Mouse (Mus musculus): ENCODE measurements at regions not wholly inside any gene's neighbourhood (a gene's known extent, or its start where the extent isn't known, plus 50 kb on each side); places are given as distances from the start of the nearest gene placed in this dataset.

DNA sequence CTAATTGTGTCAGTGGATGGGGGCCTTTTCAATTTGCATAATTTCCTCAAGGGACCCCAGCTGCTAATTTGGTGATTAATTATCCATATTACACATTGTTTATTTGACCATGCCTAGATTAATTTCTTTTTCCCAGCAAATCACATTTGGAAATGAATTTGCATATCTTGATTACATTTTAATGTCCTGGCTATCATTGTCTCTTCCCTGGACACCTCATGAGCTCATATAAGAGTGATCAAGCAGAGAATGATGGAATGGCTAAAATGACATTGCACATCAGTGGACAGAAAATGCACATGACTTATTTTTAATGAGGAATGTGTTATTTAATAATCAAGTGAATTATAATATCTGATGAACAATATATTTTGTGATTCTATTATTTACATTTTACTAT lies 392.1 kb downstream of the Btg1 start:
- Histone ChIP-seq H3K9ac (no peak overlapping the region), H3K27me3 (replicated peaks) (no peaks in the 10 kb centered on the region), H3K4me3 (no peak overlapping the region), H3K4me1 (no peaks in the 10 kb centered on the region), H3K27ac (no peak overlapping the region), H3K36me3 (no peaks in the 10 kb centered on the region), H3K9me3 (no peaks in the 10 kb centered on the region), H3K4me2 (replicated peaks) (no peak overlapping the region)
- ATAC-seq (ENCODE audit: low FRiP score, low read depth): peak; percentile 48

- H3K27ac ChIP-seq: no peak overlapping the region
- H3K27me3 ChIP-seq (replicated peaks): no peaks in the 10 kb centered on the region
- ATAC-seq (ENCODE audit: low FRiP score, low read depth): no peak
- no peak overlapping the region for H3K9ac ChIP-seq
- no peaks in the 10 kb centered on the region for H3K4me1 ChIP-seq
- H3K36me3 ChIP-seq: no peaks in the 10 kb centered on the region
- H3K4me3 ChIP-seq: no peak overlapping the region
- 60% methylated on average over 1 of the region's 1 CpGs for WGBS
- H3K9me3 ChIP-seq: no peaks in the 10 kb centered on the region
- no peak overlapping the region for H3K4me2 ChIP-seq (replicated peaks)
Observed at GRCm38 (mm10) chr10:97009859-97010258, 393.1 kb downstream of the Btg1 start.

DNA sequence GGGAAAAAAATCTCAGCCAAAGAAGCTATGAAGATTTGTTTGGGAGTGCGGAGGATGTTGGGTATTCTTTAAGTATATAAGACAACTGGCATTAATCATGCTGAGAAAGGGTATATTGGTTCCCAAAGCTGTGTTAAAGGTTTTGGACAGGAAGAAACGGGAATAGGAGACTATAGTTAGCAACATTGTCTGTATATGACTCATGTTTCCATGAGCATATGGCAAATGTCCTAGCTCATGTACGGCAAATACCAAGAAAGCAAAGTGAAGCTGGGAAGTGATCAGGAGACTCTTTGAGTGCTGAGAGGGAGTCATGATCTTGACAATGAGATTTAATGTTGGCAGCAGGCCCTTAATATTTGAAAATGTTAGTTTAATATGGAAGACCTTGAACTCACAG lies 401.8 kb downstream of the Btg1 start:
- H3K27ac ChIP-seq: no peak overlapping the region
- no peaks in the 10 kb centered on the region for H3K9me3 ChIP-seq
- H3K4me3 ChIP-seq: no peak overlapping the region
- H3K4me1 ChIP-seq: no peaks in the 10 kb centered on the region
- no peak overlapping the region for H3K9ac ChIP-seq
- no peaks in the 10 kb centered on the region for H3K36me3 ChIP-seq
- no peak for ATAC-seq (ENCODE audit: low FRiP score, low read depth)
- no peak overlapping the region for H3K4me2 ChIP-seq (replicated peaks)
- WGBS: 83% methylated on average over 3 of the region's 3 CpGs
- H3K27me3 ChIP-seq (replicated peaks): no peaks in the 10 kb centered on the region

- Histone ChIP-seq H3K4me1 (no peaks in the 10 kb centered on the region), H3K4me2 (replicated peaks) (no peak overlapping the region), H3K9me3 (no peaks in the 10 kb centered on the region), H3K36me3 (no peaks in the 10 kb centered on the region), H3K27ac (no peak overlapping the region), H3K27me3 (replicated peaks) (no peaks in the 10 kb centered on the region), H3K9ac (no peak overlapping the region), H3K4me3 (no peak overlapping the region)
- 86% methylated on average over 5 of the region's 5 CpGs for WGBS
- no peak for ATAC-seq (ENCODE audit: low FRiP score, low read depth)
Observed at GRCm38 (mm10) chr10:97028776-97029175, 412.0 kb downstream of the Btg1 start.

DNA sequence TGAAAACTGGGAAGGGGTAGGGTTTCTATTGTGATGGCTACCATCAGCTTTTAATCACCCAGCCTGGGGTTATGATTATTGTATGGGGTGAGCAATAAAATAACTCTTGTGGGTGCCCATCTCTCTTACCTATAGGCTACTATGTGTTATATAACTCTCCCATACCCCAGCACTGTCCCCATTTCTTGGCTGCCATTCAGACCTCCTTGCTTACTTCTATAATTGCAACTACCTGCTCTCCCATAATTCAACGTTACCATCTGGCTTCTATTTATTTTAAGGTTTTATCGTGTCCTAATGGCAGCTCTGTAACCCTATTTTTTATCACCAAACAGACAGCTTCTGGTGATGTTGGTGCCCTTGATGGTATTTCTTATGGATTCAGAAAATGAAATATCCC lies 414.2 kb downstream of the Btg1 start:
- Histone ChIP-seq H3K4me3 (no peak overlapping the region), H3K36me3 (no peaks in the 10 kb centered on the region), H3K9me3 (no peaks in the 10 kb centered on the region), H3K4me2 (replicated peaks) (no peak overlapping the region), H3K4me1 (no peaks in the 10 kb centered on the region), H3K27me3 (replicated peaks) (no peaks in the 10 kb centered on the region), H3K27ac (no peak overlapping the region), H3K9ac (no peak overlapping the region)
- WGBS: 91% methylated on average over 2 of the region's 2 CpGs
- ATAC-seq (ENCODE audit: low FRiP score, low read depth): no peak

DNA sequence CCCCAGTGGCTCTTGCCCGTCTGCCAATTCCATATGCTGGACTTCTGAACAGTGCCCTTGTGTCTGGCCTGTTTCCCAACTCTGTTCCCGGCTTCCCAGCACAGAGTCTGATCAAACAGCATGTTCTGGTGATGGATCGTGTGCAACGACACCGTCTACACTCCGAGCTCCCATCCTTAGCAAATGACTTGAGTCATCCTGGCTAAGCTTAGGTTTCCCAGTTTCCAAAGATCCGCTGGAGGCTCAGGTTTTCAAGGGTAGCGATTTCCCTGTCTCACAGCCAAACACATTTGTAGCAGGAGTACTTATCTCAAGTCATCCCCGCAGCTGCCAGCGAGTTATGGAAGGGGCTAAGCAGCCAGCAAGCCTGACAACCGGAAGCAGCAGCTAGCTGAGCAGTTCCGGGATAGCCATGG lies 418.6 kb downstream of the Btg1 start:
- H3K27me3 ChIP-seq (replicated peaks): no peaks in the 10 kb centered on the region
- H3K36me3 ChIP-seq: no peaks in the 10 kb centered on the region
- 84% methylated on average over 12 of the region's 12 CpGs for WGBS
- no peak for ATAC-seq (ENCODE audit: low FRiP score, low read depth)
- H3K4me3 ChIP-seq: no peak overlapping the region
- H3K4me2 ChIP-seq (replicated peaks): no peak overlapping the region
- H3K27ac ChIP-seq: no peak overlapping the region
- H3K4me1 ChIP-seq: no peaks in the 10 kb centered on the region
- no peaks in the 10 kb centered on the region for H3K9me3 ChIP-seq
- no peak overlapping the region for H3K9ac ChIP-seq

DNA sequence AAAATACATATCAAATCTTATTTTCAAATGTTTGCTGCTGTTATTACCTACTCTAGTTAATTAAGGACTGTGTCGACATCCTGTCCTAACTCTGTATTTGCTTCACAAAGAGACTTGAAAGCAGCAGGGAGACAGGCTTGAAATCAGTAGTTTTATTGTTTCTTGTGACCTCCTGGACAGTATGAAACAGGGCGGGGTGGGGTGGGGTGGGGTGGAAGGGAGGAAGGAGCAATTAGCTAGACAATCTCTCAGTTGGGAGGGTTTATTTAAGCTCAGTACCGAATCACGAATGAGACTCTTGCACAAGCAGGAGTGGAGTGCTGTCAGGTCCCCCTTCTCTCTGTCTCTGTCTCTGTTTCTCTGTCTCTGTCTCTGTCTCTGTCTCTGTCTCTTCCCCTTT lies 421.2 kb downstream of the Btg1 start:
- Histone ChIP-seq H3K9me3 (no peaks in the 10 kb centered on the region), H3K27ac (no peak overlapping the region), H3K4me1 (no peaks in the 10 kb centered on the region), H3K4me2 (replicated peaks) (no peak overlapping the region), H3K36me3 (no peaks in the 10 kb centered on the region), H3K27me3 (replicated peaks) (no peaks in the 10 kb centered on the region), H3K4me3 (no peak overlapping the region), H3K9ac (no peak overlapping the region)
- no peak for ATAC-seq (ENCODE audit: low FRiP score, low read depth)
- WGBS: 30% methylated on average over 4 of the region's 4 CpGs

- 76% methylated on average over 2 of the region's 2 CpGs for WGBS
- Histone ChIP-seq H3K4me3 (no peak overlapping the region), H3K27ac (no peak overlapping the region), H3K9me3 (no peaks in the 10 kb centered on the region; the same call in 1 of the 2 replicates), H3K4me2 (replicated peaks) (no peak overlapping the region), H3K9ac (no peak overlapping the region), H3K36me3 (no peaks in the 10 kb centered on the region), H3K27me3 (replicated peaks) (no peaks in the 10 kb centered on the region), H3K4me1 (no peaks in the 10 kb centered on the region)
- no peak for ATAC-seq (ENCODE audit: low FRiP score, low read depth)
Observed at GRCm38 (mm10) chr10:97047566-97047965, 430.8 kb downstream of the Btg1 start.

GRCm38 (mm10) chr10:97047996-97048395 lies 431.2 kb downstream of the Btg1 start:
- H3K4me2 ChIP-seq (replicated peaks): no peak overlapping the region
- no peaks in the 10 kb centered on the region for H3K27me3 ChIP-seq (replicated peaks)
- H3K4me1 ChIP-seq: no peaks in the 10 kb centered on the region
- no peaks in the 10 kb centered on the region for H3K36me3 ChIP-seq
- ATAC-seq (ENCODE audit: low FRiP score, low read depth): no peak
- no peaks in the 10 kb centered on the region; the same call in 1 of the 2 replicates for H3K9me3 ChIP-seq
- no peak overlapping the region for H3K4me3 ChIP-seq
- no peak overlapping the region for H3K27ac ChIP-seq
- WGBS: 72% methylated on average over 2 of the region's 2 CpGs
- no peak overlapping the region for H3K9ac ChIP-seq

GRCm38 (mm10) chr10:97054472-97054871 lies 424.9 kb upstream of the Dcn start:
- no peak for ATAC-seq (ENCODE audit: low FRiP score, low read depth)
- no peaks in the 10 kb centered on the region for H3K9me3 ChIP-seq
- H3K4me3 ChIP-seq: no peak overlapping the region
- no peaks in the 10 kb centered on the region for H3K4me1 ChIP-seq
- 92% methylated on average over 3 of the region's 3 CpGs for WGBS
- H3K4me2 ChIP-seq (replicated peaks): no peak overlapping the region
- H3K27me3 ChIP-seq (replicated peaks): no peaks in the 10 kb centered on the region
- H3K9ac ChIP-seq: no peak overlapping the region
- H3K36me3 ChIP-seq: no peaks in the 10 kb centered on the region
- no peak overlapping the region for H3K27ac ChIP-seq

DNA sequence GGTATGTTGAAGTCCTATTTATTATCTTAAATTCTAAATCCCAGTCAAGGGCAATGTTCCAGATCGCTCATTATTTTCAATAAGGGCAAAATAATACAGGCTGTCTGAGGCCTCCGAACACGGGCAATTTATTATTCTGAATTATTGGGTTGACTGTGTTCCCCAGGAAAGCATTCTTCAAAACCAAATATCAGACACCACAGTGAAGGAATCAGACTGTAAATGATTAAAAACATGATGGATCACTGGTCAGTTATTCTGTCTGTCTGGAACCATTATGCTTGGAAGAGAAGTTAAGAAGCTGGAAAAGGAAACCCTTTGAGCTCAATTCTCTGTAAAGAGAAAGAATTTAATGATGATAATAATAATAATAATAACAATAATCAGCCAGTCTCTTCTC lies 417.4 kb upstream of the Dcn start:
- Histone ChIP-seq H3K9me3 (no peaks in the 10 kb centered on the region), H3K4me2 (replicated peaks) (no peak overlapping the region), H3K4me1 (no peaks in the 10 kb centered on the region), H3K36me3 (no peaks in the 10 kb centered on the region), H3K4me3 (no peak overlapping the region), H3K27ac (no peak overlapping the region), H3K27me3 (replicated peaks) (no peaks in the 10 kb centered on the region), H3K9ac (no peak overlapping the region)
- ATAC-seq (ENCODE audit: low FRiP score, low read depth): no peak
- WGBS: 55% methylated on average over 3 of the region's 3 CpGs

DNA sequence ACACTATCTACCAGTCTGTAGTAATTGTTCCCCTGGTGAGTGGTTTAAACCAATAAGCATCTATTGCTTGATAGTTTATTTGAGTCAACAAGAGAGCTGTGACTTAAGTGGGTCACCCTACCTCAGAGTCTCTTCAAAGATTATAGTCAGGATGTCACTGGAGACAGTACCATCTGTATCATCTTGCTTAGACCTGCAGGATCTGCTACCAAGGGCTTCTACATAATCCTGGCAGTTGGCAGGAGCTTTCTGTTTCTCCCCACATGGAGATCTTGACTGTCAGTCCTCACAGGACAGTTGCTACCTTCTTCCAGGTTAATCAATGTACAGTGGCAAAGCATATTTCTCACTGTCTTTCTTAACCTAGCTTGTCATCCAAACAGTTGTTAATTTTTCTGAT lies 414.9 kb upstream of the Dcn start:
- Histone ChIP-seq H3K4me2 (replicated peaks) (no peak overlapping the region), H3K9ac (no peak overlapping the region), H3K9me3 (no peaks in the 10 kb centered on the region), H3K4me3 (no peak overlapping the region), H3K27ac (no peak overlapping the region), H3K27me3 (replicated peaks) (no peaks in the 10 kb centered on the region), H3K4me1 (no peaks in the 10 kb centered on the region), H3K36me3 (no peaks in the 10 kb centered on the region)
- no peak for ATAC-seq (ENCODE audit: low FRiP score, low read depth)

DNA sequence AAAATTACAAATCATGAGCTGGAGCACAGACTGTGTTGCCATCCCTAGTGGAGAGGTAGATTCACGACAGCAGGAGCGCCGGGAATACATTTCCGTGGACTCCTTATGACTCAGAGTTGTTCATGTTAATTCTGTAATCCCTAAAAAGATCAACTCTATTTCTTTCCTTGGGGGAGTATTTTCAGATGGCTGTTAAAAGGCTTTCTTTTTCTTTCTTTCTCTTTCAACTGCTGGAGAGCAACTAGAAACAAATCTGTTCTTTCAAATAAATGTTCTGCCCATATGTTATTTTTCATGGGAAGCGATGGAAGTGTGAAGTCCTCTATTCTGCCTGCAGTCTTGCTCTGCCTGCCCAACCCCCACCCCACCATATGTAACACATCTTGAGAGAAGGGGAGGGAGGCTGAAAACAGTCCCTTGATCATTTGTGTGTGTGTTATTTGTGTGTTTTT lies 401.4 kb upstream of the Dcn start:
- 83% methylated on average over 5 of the region's 5 CpGs for WGBS
- Histone ChIP-seq H3K4me3 (no peak overlapping the region), H3K27ac (no peak overlapping the region), H3K4me1 (no peaks in the 10 kb centered on the region), H3K9ac (no peak overlapping the region), H3K27me3 (replicated peaks) (no peaks in the 10 kb centered on the region), H3K36me3 (no peaks in the 10 kb centered on the region), H3K4me2 (replicated peaks) (no peak overlapping the region), H3K9me3 (no peaks in the 10 kb centered on the region)
- no peak for ATAC-seq (ENCODE audit: low FRiP score, low read depth)

GRCm38 (mm10) chr10:97079575-97079974 lies 399.8 kb upstream of the Dcn start:
- H3K4me3 ChIP-seq: no peak overlapping the region
- no peak for ATAC-seq (ENCODE audit: low FRiP score, low read depth)
- H3K9me3 ChIP-seq: no peaks in the 10 kb centered on the region
- H3K4me2 ChIP-seq (replicated peaks): no peak overlapping the region
- H3K9ac ChIP-seq: no peak overlapping the region
- H3K27me3 ChIP-seq (replicated peaks): no peaks in the 10 kb centered on the region
- no peaks in the 10 kb centered on the region for H3K36me3 ChIP-seq
- H3K27ac ChIP-seq: no peak overlapping the region
- WGBS: 68% methylated on average over 6 of the region's 6 CpGs
- no peaks in the 10 kb centered on the region for H3K4me1 ChIP-seq
